Mouse (Mus musculus): ENCODE measurements around the gene Fau. TPM values are rescaled to one million over a fixed set of nuclear protein-coding genes. Genes with fewer than 3 reads are reported as not detected.

Fau gene
- polyA plus RNA-seq, 1 experiment from 2014 or later, result 914 TPM

DNA sequence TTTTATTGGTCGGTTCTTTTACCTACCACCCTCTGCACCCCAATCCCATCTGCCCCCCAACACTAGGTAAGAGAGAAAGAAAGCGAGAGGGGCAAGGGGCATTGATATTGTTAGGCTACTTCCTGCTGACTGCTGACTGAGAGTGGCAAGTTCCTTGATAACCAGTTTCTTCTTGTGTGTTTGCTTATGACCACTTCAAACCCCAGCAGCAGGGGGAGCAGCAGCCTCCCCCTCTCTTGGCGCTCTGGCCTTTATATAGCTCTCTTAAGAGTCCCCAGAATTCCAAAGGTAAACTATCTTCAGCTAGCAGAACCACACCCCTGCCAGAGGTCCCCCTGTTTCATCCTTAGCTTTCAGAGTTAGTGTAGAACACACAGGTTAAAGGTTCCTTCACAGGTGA, 37.4 kb upstream of the Fau start:
- 67% methylated on average over 3 of the region's 3 CpGs for WGBS
- ATAC-seq (ENCODE audit: insufficient number of reproducible peaks, low FRiP score, low TSS enrichment, low read depth), result no peak
- peaks cover 8% of the 10 kb centered on the region; the same call in 1 of the 2 replicates for H3K27me3 ChIP-seq (ENCODE audit: control insufficient read depth, insufficient read depth, low read length)

DNA sequence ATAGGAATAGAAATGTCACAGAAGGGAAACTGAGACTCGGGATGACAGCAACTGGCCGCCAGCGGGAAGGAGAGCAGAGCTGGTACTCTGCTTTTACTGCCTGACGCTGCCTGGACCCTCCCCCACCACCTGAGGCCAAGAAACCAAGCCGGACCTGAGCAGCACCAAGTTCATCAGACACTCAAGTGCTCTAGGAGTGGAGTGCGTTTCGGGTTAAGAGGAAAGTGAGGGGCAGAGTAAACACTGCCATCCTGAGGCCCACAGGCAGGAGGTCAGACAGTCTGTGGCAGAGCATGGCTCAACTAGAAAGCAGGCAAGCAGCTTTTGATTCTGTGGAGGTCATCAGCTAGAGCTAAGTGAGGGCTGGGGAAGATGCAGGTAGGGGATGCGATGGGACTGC, 34.6 kb upstream of the Fau start:
- no peak overlapping the region for H3K4me2 ChIP-seq (ENCODE audit: low read depth, severe bottlenecking)
- H3K36me3 ChIP-seq (ENCODE audit: control insufficient read depth, insufficient read depth, low read length), result no peaks in the 10 kb centered on the region
- H3K4me1 ChIP-seq (ENCODE audit: control insufficient read depth, insufficient read depth, low read length), result no peaks in the 10 kb centered on the region
- no peaks in the 10 kb centered on the region for H3K9me3 ChIP-seq (ENCODE audit: control insufficient read depth, low read length)
- H3K9ac ChIP-seq (ENCODE audit: low read length), result no peak overlapping the region
- no peaks in the 10 kb centered on the region for H3K27me3 ChIP-seq (ENCODE audit: control insufficient read depth, insufficient read depth, low read length)
- 57% methylated on average over 8 of the region's 8 CpGs for WGBS
- DNase-seq (ENCODE audit: low spot score) (no peak), ATAC-seq (ENCODE audit: insufficient number of reproducible peaks, low FRiP score, low TSS enrichment, low read depth) (no peak)
- H3K4me3 ChIP-seq (ENCODE audit: low read depth, low read length), result no peak overlapping the region
- no peak overlapping the region for H3K27ac ChIP-seq (replicated peaks; ENCODE audit: low read depth, low read length)

More for the DNA sequence above, 37.4 kb upstream of the Fau start:
- no peaks in the 10 kb centered on the region for H3K36me3 ChIP-seq (ENCODE audit: control insufficient read depth, insufficient read depth, low read length)
- H3K9ac ChIP-seq (ENCODE audit: low read length), result 0 out of 2 replicates have a peak overlapping the region, but pooled peaks have one; percentile 22
- no peak for DNase-seq (ENCODE audit: low spot score)
- H3K9me3 ChIP-seq (ENCODE audit: control insufficient read depth, low read length), result no peaks in the 10 kb centered on the region
- H3K4me1 ChIP-seq (ENCODE audit: control insufficient read depth, insufficient read depth, low read length), result peaks cover 4% of the 10 kb centered on the region; the same call in 1 of the 2 replicates
- no peak overlapping the region for H3K4me3 ChIP-seq (ENCODE audit: low read depth, low read length)
- no peak overlapping the region for H3K27ac ChIP-seq (replicated peaks; ENCODE audit: low read depth, low read length)
- H3K4me2 ChIP-seq (ENCODE audit: low read depth, severe bottlenecking), result no peak overlapping the region

DNA sequence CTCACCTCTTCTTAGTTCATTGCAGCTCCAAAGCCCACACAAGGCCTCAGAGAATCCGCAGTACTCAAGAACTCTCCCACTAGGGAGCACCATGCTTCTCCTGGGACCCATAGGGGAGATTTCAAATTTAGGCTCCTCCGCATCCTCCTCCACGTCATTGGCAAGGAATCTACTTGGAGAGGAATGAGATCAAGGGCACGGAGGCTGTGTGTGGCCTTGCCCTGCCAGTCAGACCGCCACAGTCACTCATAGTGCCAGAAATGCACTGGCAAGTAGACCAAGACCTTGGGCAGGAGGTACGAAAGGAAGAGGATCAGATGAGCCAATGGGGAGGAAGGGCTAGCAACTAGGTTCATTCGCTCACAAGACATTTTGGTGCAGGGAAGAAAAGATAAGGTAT, 33.7 kb upstream of the Fau start:
- no peaks in the 10 kb centered on the region for H3K9me3 ChIP-seq (ENCODE audit: control insufficient read depth, low read length)
- H3K4me3 ChIP-seq (ENCODE audit: low read depth, low read length), result no peak overlapping the region
- H3K4me2 ChIP-seq (ENCODE audit: low read depth, severe bottlenecking), result no peak overlapping the region
- H3K27me3 ChIP-seq (ENCODE audit: control insufficient read depth, insufficient read depth, low read length), result no peaks in the 10 kb centered on the region
- DNase-seq (ENCODE audit: low spot score) (no peak), ATAC-seq (ENCODE audit: insufficient number of reproducible peaks, low FRiP score, low TSS enrichment, low read depth) (no peak)
- H3K9ac ChIP-seq (ENCODE audit: low read length), result no peak overlapping the region
- H3K4me1 ChIP-seq (ENCODE audit: control insufficient read depth, insufficient read depth, low read length), result no peaks in the 10 kb centered on the region
- 89% methylated on average over 7 of the region's 7 CpGs for WGBS
- H3K27ac ChIP-seq (replicated peaks; ENCODE audit: low read depth, low read length), result no peak overlapping the region
- H3K36me3 ChIP-seq (ENCODE audit: control insufficient read depth, insufficient read depth, low read length), result no peaks in the 10 kb centered on the region

DNA sequence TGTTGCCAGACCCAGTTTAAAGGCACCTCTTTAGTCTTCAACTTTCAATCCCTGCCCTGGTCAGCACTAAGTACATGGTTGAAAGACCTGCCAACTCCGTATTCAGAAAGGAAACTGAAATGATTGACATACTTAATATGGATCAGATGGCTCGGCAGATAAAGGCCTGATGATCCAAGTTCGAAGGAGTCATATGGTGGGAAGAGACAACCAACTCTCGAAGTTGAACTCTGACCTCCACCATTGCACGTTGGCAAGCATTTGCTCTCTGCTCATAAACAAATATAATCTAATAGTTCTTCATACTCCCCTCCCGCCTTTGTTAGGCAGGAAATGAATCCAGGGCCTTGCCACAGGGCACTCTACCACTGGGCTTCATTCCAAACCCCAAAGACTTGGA, 28.7 kb upstream of the Fau start:
- H3K4me2 ChIP-seq (ENCODE audit: low read depth, severe bottlenecking), result no peak overlapping the region
- no peak overlapping the region for H3K27ac ChIP-seq (replicated peaks; ENCODE audit: low read depth, low read length)
- H3K27me3 ChIP-seq (ENCODE audit: control insufficient read depth, insufficient read depth, low read length), result no peaks in the 10 kb centered on the region
- H3K4me3 ChIP-seq (ENCODE audit: low read depth, low read length), result no peak overlapping the region
- H3K9ac ChIP-seq (ENCODE audit: low read length), result no peak overlapping the region
- no peak for ATAC-seq (ENCODE audit: insufficient number of reproducible peaks, low FRiP score, low TSS enrichment, low read depth)
- 89% methylated on average over 6 of the region's 6 CpGs for WGBS
- no peak for DNase-seq (ENCODE audit: low spot score)
- no peaks in the 10 kb centered on the region for H3K9me3 ChIP-seq (ENCODE audit: control insufficient read depth, low read length)
- no peaks in the 10 kb centered on the region for H3K36me3 ChIP-seq (ENCODE audit: control insufficient read depth, insufficient read depth, low read length)
- H3K4me1 ChIP-seq (ENCODE audit: control insufficient read depth, insufficient read depth, low read length), result no peaks in the 10 kb centered on the region

DNA sequence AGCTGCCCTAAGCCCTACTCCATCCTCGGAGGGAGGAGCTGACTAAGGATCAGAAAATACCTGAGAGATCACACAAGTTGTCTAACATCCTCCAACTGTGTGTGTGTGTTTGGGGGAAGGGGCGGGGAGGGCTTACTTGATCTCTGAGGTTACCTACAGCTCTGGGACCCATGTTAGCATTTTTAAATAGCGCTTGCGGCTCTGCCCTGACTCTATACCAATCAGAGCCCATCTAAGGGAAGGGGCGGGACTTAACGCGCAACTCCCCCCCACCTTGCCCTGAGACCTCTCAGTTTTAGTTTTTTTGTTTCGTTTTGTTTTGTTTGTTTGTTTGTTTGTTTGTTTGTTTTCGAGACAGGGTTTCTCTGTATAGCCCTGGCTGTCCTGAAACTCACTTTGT, 28.2 kb upstream of the Fau start:
- no peak overlapping the region for H3K4me2 ChIP-seq (ENCODE audit: low read depth, severe bottlenecking)
- 80% methylated on average over 9 of the region's 9 CpGs for WGBS
- no peak for ATAC-seq (ENCODE audit: insufficient number of reproducible peaks, low FRiP score, low TSS enrichment, low read depth)
- no peak overlapping the region for H3K4me3 ChIP-seq (ENCODE audit: low read depth, low read length)
- H3K9ac ChIP-seq (ENCODE audit: low read length), result no peak overlapping the region
- no peaks in the 10 kb centered on the region for H3K36me3 ChIP-seq (ENCODE audit: control insufficient read depth, insufficient read depth, low read length)
- no peak for DNase-seq (ENCODE audit: low spot score)
- H3K27ac ChIP-seq (replicated peaks; ENCODE audit: low read depth, low read length), result no peak overlapping the region
- no peaks in the 10 kb centered on the region for H3K9me3 ChIP-seq (ENCODE audit: control insufficient read depth, low read length)
- no peaks in the 10 kb centered on the region for H3K4me1 ChIP-seq (ENCODE audit: control insufficient read depth, insufficient read depth, low read length)
- H3K27me3 ChIP-seq (ENCODE audit: control insufficient read depth, insufficient read depth, low read length), result no peaks in the 10 kb centered on the region

DNA sequence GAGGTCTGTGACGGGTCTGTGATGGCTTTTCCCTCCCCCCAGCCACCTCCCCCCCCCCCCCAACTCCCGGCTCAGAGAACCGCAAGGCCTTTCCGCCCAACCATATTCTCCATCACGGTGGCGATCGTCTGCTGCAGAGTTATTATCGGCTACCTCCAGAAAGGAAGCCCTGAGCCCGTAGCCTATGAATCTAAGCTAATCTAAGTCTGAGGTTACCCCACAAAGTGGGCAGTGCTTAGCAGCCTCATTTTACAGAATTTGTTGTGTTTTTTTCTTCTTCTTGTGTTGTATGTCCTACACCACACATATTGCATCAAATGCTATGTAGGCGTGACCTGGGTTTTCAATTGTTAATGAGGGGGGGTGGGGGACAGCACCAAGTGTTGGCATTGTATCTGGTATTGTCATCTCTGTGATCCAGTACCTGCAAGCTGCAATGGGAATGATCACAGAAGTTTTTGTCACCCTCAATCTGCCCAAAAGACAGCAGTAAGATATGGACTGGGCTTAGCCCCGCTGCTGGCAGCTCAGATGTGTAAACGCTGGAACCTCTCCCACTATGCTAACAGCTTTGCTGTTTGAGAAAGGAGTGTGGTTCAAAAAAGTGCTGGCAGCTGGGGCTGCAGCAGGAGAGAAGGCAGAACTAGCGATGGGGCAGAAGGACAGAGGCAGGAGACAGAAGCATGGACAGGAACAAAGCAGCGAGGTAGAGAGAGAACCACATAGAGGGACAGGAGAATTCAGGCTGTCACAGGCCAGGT, 26.9 kb upstream of the Fau start:
- DNase-seq (ENCODE audit: low spot score) (no peak), ATAC-seq (ENCODE audit: insufficient number of reproducible peaks, low FRiP score, low TSS enrichment, low read depth) (no peak)
- no peaks in the 10 kb centered on the region for H3K4me1 ChIP-seq (ENCODE audit: control insufficient read depth, insufficient read depth, low read length)
- H3K4me3 ChIP-seq (ENCODE audit: low read depth, low read length), result no peak overlapping the region
- H3K4me2 ChIP-seq (ENCODE audit: low read depth, severe bottlenecking), result no peak overlapping the region
- no peaks in the 10 kb centered on the region for H3K27me3 ChIP-seq (ENCODE audit: control insufficient read depth, insufficient read depth, low read length)
- H3K27ac ChIP-seq (replicated peaks; ENCODE audit: low read depth, low read length), result no peak overlapping the region
- 77% methylated on average over 14 of the region's 14 CpGs for WGBS
- no peaks in the 10 kb centered on the region for H3K9me3 ChIP-seq (ENCODE audit: control insufficient read depth, low read length)
- H3K36me3 ChIP-seq (ENCODE audit: control insufficient read depth, insufficient read depth, low read length), result no peaks in the 10 kb centered on the region
- no peak overlapping the region for H3K9ac ChIP-seq (ENCODE audit: low read length)

DNA sequence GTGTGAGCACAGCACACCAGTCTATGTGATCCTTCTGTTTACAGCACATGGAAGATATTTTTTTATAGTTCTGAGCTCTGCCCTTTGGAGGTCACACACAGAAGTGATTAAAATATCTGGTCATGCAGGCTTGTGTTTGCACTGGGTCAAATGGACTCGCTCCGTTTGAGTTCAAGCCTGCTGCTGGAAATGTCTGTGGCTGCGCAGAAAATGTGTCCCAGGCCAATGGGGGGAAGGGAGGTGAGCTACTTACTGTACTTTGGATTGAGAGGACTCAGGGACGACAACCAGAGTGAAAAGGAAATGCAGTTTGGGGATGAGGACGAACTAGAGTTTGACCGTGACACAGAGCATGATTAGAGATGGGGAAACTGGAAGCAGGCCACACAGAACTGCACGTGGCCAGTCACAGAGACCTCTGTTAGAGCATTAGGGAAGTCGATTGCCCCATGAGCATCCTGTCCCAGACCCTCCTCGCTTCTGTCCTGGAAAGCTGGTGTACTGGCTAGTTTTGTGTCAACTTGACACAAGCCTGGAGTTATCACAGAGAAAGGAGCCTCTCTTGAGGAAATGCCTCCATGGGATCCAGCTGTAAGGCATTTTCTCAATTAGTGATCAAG, 21.6 kb upstream of the Fau start:
- Histone ChIP-seq H3K9ac (ENCODE audit: low read length) (no peak overlapping the region), H3K4me2 (ENCODE audit: low read depth, severe bottlenecking) (no peak overlapping the region), H3K9me3 (ENCODE audit: control insufficient read depth, low read length) (no peaks in the 10 kb centered on the region), H3K27ac (replicated peaks; ENCODE audit: low read depth, low read length) (no peak overlapping the region), H3K4me1 (ENCODE audit: control insufficient read depth, insufficient read depth, low read length) (no peaks in the 10 kb centered on the region), H3K36me3 (ENCODE audit: control insufficient read depth, insufficient read depth, low read length) (no peaks in the 10 kb centered on the region), H3K4me3 (ENCODE audit: low read depth, low read length) (no peak overlapping the region), H3K27me3 (ENCODE audit: control insufficient read depth, insufficient read depth, low read length) (no peaks in the 10 kb centered on the region)
- 77% methylated on average over 9 of the region's 9 CpGs for WGBS
- no peak for DNase-seq (ENCODE audit: low spot score)
- no peak for ATAC-seq (ENCODE audit: insufficient number of reproducible peaks, low FRiP score, low TSS enrichment, low read depth)

DNA sequence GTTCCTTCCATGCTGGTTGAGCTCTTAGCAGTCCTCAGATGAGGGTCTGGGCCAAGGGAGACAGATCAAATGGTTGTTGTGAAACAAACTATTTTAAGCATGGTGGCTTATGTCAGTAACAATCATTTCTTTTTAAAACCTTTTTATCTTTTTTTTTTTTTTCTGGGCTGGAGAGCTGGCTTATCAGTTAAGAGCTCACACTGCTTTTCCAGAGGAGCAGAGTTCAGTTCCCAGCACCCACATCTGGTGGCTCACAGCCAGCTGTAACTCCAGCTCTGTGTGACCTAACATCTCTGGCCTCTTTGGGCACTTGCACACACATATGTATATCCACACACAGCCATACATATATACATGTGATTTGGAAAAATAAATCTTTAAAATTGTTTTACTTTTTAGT, 19.9 kb upstream of the Fau start:
- H3K27me3 ChIP-seq (ENCODE audit: control insufficient read depth, insufficient read depth, low read length), result no peaks in the 10 kb centered on the region
- H3K27ac ChIP-seq (replicated peaks; ENCODE audit: low read depth, low read length), result no peak overlapping the region
- ATAC-seq (ENCODE audit: insufficient number of reproducible peaks, low FRiP score, low TSS enrichment, low read depth) (no peak), DNase-seq (ENCODE audit: low spot score) (no peak)
- H3K4me3 ChIP-seq (ENCODE audit: low read depth, low read length), result no peak overlapping the region
- H3K4me1 ChIP-seq (ENCODE audit: control insufficient read depth, insufficient read depth, low read length), result no peaks in the 10 kb centered on the region
- H3K9me3 ChIP-seq (ENCODE audit: control insufficient read depth, low read length), result no peaks in the 10 kb centered on the region
- H3K4me2 ChIP-seq (ENCODE audit: low read depth, severe bottlenecking), result no peak overlapping the region
- no peak overlapping the region for H3K9ac ChIP-seq (ENCODE audit: low read length)
- no peaks in the 10 kb centered on the region for H3K36me3 ChIP-seq (ENCODE audit: control insufficient read depth, insufficient read depth, low read length)

Measured in limb, embryonic 11.5 days (tissue).